Mouse (Mus musculus) thymus, postnatal 10 days (tissue): ENCODE data around the gene Tmem238l.

Experiments
- DNase-seq, 2 experiments: peaks; one replicate each; pipeline ENCODE4 v3.0.0; 2021; ENCODE audit warnings: low spot score in 2 of 2

The Tmem238l gene

DNA sequence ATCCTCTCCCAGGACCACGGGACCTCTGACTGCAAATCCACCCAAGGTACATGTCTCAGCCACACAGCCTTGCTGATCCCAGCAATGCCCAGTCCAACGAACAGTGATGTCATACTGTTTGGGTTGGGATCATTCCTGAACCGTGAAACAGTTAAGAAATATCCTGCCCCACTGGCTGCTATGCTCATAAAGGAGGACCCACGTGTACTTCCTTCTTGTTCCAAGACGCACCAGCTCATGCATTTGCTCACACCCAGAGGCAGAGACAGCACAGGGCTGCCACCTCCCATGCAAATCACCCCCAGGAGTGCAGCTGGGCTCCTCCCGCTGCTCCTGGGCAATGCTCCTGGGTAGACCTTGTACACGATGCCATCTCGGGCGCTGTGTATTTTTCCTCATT is at the start of gene Tmem238l:
Tmem238l (plus strand) TSS at position 336 of the 400 bp plus-strand sequence.
- no peak for DNase-seq

DNA sequence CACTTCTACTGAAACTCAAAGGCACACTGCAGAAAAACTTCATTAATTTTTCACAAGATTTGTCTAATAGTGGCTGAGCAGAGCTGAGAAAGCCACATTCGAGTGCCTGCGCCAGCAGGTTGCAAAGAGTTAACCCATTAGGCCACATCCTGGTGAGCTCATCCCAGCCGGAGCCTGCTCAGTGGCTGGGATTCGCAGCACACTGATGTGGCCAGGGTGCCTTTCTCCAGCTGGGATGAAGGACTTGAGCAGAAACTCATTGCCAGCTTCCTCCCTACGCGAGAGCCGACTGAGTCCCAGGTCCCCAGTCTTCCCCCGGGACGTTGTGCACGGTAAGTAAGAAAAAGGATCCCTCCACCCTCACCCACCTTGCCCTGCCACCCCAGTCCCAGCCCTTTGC is 44.6 kb upstream of the Tmem238l start, which contains the start of gene Pirt:
Pirt (plus strand) TSS at position 171 of the 400 bp plus-strand sequence.
- no peak for DNase-seq

DNA sequence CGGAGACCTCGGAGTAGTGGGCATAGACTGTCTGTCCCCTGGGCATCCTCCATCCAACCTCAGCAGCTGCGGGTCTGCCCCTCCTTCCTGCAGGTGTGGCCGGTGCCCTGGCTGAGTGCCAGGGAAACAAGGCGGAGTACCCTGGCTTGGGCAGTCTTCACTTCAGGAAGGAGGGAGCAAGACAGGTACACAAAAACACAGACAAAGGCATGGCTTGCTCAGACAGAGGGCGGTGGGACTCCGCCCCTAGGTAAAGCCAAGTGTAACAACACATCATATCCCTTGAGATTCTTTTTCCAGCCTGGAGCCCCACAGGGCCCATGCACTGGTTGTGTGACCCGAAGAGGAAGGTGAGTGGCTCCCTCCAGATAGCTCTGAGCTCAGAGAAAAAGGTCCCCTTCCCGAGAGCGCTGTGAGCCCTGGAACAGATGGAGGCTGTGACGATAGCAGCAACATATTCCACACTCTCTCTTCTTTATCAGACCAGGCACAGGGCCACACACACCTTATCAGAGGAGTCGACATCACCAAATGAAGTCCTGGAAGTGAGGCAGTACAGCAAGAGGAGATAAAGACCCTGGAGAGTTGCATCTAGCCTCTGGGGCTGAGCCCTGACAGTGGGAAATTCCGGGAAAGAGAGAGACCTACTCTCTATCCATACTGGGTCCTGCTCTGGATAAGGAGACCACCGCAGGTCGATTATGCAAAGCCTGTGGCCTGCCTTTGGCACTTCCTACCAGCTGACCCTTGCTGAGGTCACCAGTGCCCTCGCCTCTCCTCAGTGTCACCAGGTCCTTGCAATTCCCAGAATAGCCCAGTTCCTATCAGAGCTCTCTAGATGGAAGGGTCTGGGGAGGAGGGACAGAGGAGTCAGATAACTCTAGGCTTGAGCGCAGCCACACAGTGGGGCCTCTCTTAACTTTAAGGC is 43.6 kb upstream of the Tmem238l start:
- DNase-seq, result no peak

DNA sequence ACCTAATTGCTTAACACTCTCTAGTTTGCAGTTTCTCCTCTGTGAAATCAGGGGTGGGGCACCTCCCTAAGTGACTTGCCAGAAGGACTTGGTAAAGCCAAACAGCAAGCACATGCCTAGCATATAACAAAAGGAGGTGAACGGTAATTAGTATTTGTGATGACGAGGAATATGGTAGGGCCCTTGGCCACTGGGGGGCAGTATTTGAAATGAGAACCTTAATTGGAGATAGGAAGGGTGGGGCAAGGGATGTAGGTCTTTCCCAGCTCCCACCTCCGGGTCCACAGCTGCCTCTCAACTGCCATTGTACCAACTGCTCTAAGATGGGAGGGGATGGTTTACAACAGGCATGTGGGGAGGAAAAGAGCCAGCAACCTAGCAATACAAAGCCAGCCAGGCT is 42.2 kb upstream of the Tmem238l start:
- DNase-seq, result peak in 1 of 2 experiments; percentile 23

DNA sequence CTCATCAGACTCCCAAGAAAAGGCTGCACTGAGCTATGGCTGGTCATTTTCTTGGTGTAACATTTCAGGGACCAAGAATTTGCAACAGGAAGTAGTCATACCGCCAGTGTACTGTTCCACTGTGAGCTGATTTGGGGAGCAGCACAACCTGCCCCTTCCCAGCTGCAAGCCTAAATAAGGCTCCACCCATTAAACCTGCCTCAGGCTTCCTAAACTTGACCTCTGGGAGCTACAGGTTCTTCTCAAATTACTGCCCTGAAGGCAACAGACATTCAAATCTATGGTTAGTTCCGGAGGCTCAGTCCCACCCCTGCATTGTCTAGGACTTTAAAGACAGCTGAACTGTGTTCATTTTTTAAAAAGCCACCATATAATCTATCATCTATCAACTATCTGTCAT is 36.4 kb upstream of the Tmem238l start:
- no peak for DNase-seq

DNA sequence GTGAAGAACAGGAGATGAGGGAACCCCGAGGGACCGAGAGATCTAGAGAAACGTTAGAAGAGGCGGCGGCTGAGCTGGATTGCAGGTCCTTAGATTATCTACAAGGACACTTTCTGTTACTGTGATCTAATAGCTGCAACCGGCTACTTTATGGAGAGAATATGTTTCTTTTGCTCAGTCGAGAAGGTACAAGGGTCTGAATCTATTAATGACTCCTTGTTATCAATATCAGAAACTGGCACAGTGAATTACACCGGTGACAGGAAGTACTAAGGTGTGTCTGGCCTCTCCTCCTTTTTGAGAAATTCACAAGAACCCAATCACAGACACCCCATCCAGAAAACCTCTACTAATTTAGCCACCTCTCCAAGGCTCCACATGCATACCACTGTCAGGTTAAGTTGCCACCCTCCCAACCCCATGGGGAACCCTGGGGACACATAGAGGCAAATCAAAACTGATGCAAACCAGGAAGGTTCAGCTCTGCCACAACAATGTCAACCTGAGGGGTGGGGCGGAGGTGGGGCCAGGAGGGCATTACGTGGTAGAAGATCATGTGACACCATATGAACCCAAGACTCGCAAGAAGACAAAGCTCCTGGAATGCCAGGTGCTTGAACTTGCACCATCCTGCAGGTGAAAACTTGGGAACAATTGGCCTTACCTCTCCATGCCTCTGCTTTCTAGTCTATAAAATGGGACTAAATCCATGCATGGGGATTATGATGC is 32.2 kb upstream of the Tmem238l start:
- DNase-seq, result no peak

DNA sequence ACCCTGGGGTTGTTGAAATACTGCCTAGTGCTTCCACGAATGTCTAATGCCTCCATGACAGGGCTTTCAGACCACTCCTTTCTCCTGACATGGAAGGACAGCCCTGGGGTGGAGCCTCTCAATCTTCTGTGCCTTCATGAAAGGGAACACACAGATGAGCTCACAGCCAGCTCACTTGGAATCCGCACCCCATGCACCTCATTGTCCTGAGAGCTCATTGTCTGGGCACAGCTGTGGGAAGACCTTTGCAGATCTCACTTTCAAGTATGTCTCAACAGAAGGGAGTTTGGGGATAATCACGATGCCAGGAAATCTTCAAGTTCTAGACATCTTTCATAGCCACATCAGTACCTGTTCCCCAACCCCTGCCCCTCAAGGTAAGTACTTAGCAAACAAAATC is 28.1 kb upstream of the Tmem238l start:
- no peak for DNase-seq

DNA sequence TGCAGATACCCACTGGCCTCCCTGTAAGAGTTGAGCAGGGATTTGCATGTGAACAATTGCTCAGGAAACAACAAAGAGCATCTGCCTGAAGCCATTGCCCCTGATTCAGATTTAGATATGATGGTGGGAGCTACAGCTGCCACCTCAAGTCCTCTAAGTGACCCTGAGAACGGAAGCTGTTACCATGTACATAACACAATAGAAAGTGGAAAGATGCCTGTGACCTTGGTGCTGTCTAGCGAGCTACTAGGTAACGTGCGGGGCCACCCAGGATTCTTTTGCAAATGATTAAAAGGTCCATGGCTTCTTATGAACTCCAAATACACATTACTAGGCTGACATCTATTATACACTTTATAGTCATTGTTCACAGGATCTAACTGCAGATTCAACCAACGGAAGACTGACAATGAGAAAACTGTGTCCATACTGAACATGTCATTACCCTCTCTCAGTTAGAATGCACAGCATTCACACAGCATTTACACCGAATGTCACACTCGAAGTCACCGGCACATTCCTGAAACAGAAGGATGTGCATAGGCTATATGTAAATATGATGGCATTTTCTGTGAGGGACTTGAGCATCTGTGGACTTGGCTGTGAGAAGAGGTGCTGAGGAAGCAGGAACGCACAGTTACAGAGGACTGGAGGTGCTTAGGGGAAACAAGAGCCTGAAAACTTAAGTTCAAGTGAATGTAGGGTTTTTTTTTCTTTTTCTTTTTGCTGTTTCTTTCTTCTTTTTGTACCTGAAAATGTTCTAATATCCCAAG is 23.4 kb upstream of the Tmem238l start:
- DNase-seq, result no peak

DNA sequence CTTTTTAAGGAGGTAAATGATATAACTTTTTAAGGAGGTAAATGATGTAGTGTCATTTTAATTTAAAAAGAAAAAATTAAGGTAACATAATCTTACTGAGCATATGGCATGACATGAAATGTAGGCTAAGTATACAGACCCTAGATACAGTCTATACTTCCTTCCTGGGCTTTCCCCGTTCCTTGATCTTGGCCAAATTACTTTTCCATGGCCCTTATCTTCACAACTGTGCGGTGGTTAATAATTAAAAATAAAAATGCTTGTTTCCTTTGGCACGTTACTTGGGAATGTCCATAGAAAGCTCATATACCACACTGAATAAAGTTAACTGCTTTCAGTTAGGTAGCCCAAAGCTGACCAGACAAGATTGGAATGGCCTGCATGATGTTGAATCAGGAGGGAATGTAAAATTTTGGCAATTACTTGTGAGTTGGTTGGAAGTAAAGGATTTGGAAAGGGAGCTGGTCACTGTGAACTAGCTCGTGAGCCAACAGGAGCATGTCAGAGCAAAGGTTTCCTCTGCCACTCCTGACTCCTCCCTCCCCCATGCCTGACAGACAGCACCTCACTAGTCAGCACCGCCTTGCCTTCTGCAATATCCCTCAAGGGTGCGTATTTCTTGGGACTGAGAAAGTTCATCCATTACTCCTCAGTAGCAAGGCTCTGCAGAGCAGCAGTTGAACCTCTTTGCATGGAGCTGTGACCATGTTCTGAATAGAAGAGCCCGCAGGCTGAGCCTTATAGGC is 21.8 kb upstream of the Tmem238l start:
- no peak for DNase-seq

DNA sequence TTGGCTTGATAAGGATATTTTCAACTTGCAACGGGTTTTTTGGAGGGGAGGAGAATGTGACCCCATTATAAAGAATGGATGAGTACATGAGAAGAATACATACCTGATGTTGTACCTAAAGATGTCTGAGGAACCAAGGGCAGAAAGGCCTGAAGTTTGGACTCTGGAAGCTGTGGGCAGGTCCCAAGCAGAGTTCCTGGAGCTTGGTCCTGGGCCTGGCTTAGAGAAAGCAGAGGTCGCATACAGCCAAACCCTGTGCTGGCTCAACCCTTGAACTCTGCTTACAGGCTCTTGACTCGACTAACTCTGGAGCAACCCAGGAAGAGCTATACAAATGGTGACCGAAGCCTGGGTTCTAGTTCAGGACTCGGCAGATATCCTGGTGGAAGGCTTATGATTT is 14.4 kb upstream of the Tmem238l start:
- no peak for DNase-seq

DNA sequence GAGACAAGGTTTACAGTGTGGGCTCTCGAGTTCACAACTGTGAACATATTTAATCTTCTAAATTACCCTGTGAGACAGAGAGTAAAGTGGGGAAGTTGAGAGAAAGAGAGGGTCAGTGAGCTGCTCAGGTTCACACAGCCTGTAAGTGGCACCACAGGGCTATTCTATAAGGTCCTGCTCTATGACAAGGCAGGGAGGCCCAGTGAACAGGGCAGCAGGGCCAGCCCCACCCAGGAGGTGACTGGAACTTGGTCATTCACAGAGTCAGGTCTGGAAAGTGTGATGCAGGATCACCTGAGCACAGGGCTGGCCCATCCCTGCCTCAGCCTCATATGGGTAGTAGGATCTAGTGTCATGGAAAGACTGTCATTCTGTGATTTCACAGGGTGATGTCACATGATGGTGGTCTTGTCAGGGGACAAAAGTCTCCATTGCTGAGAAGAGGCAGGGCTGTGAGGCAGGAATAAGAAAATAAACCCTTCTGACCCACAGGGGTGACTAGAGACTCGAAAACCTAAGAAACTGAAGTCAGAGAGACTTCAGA is 11.1 kb upstream of the Tmem238l start:
- DNase-seq, result no peak

DNA sequence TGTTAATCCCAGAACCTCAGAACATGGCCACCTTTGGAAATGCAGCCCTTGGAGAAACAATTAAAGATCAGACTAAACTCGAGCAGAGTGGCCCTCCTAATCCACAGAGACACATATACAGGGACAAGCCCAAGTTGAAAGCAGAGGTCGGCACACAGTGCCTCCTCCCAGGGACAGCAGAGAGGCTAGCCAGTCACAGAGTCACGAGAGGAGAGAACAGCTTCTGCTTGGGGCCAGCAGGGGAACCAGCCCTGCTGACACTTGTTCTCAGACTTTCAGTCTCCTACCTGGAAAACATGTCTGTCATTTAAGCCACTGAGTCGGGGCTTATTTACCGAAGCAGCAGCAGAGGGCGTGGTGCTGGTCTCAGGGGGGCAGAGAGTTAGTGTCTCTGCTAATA is 9.9 kb upstream of the Tmem238l start:
- DNase-seq, result no peak

DNA sequence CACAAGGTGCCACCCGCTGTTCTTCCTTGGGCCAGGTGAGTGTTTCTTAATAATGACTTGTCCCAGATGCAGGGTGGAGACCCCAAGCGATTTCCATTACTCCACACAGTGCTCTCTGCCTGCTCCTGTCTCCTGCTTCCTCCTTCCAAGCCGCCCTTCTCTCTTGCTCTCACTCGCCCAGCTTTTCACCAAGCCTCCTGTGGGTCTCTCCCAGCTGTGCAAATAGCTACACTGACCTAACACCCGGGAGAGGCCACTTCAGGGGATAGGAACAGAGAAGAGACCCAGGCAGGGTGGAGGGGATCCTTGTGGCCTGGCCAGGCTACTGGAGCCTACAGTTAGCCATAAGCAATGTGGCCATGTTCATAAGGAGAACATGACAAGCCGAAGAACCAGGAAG is 9.5 kb upstream of the Tmem238l start:
- no peak for DNase-seq

DNA sequence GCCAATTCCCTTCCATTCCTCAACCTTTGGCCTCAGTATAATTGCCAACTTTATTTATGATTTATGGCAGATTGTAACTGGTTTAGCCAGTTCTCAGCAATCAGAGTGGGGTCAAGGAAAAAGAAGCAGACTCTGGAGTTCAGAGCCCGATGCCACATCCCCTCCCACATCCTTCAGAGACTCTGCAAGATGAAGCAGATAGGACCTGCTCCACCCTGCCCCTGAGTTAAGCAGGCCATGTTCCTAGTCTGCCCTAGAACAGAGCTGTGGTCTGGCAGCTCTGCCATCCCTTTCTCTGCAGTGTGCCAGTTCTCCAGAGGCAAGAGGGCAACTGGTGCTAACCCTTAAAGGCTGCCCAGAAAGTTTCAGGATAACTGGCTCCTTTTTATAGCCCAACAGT is 4.4 kb downstream of the Tmem238l start:
- no peak for DNase-seq

DNA sequence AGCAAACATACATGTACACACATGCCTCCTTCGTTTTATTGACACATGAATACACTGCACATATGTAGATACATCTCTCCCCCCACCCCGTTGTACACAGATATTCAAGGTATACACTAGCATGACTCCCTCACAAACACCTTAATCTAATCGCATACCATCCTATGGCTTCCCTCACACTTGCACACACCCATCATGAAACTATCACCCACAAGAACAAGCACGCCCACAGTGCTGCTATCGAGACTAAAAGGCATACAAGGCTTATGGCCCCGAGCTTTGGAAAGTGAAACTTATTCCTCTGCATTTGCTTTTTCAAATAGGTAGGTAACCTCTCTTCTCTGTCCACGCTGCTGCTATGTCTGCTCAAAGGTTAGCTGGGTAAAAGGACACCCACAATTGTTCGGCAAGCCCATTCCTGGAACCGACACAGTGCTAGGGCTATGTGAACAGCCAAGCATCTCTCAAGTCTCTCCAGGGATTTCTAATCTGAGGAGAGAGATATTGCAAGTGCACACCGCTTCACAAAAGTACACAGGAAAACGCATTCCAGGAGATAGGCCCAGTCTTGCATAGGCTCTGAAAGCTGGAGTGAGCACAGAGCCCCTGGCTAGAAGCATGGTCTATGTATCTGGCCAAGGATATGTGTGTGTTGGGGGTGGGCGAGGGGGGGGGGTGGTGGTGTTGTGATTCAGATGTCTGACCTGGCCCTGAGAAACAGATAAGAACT is 5.2 kb downstream of the Tmem238l start:
- no peak for DNase-seq

DNA sequence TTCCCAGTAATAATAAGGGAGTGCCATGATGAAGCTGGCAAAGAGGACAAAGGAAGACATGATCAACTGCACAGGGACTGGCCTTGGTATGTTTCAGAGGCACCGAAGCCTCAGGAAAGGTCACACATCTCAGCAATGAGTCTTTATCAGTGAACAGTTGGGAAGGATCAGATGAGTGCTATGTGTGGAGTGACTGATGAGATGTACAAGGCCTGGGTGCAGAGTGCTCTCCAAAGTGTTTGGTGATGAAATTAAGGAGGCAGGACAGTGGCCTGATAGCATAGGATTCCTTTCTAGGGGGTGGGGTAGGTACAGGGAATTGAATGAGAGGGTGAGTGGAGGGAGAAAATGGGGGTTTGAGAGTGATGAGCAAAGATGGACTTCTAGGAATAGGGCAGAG is 7.0 kb downstream of the Tmem238l start:
- DNase-seq, result no peak

DNA sequence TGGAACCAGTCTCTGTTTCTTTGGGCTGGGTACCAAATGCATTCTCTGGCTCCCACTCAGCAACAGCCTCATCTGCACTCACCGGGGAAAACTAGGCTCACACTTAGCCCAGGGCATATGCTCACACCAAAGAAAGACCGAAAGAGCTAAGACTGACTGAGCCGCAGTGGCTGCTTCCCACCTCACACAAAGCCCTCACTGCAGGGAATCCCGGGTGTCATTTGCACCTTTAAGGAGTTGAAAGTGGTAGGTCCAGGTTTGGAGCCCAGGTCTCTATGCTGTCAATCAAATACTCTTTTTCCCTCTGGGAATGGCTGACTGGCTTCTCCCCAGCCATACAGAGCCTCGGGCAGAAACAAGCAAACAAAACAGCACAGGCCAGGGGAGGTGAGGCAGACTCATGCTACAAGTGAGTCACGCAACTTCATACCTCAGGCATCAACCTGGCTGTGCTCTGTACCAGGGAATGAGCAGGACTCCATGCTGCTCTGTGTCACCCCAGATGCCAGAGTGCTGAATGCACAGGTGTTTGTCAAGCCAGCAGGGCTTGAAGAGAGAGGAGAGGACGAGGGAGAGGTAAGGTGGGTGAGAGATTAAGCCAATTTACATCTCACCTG is 10.2 kb downstream of the Tmem238l start:
- no peak for DNase-seq

DNA sequence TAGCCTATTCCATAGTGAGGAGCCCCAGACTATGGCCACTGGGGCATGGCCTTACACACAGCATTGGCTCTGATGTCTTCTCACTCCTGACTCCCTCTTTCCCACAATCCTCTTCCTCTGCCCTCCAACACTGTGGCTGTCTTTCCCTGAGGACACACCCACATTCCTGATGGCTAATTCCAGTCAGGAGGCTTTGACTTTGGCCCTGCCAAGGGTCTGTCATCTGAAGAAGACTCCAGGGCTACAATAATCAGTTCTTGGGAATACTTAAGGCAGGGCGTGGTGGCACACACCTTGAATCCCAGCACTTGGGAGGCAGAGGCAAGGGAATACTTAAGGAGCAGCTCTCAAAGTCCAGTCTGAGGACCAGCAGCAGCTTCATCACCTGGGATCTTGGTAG is 12.1 kb downstream of the Tmem238l start:
- DNase-seq, result no peak

DNA sequence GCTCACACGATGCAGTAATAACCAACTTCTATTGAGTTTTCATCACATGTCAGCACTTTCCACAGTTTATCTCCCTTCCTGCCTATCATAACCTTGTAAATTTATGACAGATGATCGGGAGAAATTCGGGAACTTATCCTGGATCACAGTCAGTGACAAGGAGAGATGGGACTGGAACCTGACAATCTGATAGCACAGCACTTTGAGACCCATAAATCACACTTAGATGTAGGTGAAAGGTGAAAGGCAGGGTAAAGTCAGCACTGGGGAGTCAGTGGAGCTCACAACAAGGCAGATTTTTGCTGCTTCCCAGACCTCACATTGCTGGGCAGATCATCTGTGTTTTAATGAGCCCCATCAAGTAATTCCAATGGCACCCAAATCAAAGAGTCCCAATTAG is 17.1 kb downstream of the Tmem238l start:
- DNase-seq, result no peak
